Mouse (Mus musculus): ENCODE data around the gene Prelp.
"Not testable (repeated sequence)": the region's sequence is repeated elsewhere in the genome, so short reads cannot be mapped to it uniquely, and the experiment has no call there.

Prelp gene

DNA sequence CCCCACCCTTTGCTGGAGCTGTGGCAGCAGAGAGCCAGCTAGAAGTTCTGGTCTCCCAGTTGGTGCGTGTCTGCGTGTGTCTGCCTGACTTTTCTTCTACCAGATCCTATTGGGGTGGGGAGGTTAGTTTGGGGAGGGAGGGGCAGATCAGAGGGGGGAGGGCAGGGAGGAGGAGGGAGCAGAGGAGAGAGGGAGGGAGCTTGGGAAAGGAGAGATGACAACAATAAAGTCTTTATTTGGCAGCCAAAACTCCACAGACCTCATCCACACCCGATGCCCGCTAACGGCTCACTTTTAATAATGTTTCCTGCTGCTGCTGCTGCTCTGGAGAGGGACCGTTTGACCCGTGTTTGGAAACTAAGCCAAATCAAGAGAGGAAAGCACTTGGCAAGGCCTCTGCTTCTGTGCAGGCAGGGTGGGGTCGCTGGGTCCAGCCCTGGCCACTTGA, at the start of gene Prelp:
Gene Prelp (minus strand): TSS at position 111 of the 448 bp plus-strand sequence.
- no peak for DNase-seq

DNA sequence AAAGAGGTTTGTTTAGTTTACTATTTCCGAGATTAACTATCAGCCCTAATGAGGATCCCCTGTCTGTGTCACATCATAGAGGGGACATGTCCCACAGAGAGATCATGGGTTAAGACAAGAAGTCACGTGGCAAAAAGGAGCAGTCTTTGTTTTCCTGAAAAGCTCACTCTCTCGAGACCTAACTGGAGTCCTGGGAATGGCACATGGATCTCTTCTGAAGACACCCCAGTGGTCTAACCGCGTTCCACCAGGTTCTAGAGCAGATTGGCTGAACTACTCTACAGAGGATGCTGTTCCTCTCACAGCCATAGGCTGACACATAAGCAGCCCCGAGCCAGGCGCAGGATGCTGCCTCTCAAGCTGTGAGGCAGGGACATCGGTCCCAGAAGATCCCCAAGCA, 48.2 kb upstream of the Prelp start:
- no peak for DNase-seq

- no peak for DNase-seq
Measured at GRCm38 (mm10) chr1:133968788-133969325, 47.6 kb upstream of the Prelp start.

DNA sequence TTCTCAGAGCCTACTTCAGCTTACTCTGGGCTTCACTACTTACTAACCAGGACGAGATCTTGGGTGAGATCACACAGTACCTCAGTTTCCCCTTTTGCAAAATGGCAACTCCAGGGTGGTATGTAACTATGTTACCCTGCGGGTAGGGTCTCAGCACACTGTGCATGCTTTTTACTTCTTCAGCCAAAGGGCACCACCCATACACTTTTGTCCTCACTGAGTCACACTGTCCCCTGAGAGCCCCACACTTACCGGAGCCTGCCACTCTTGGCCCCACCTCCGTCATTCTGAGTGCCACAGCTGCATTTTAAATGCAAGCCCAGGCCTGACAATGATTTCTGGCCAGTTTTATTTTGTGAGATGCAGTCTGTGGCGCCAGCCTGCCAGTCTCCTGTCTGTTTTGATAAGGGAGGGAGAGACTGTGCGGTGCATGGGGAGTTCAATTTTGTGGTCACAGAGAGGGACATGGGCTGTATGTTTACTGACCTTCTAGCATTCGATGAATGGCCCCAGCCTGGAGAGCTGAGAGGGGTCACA, 46.3 kb upstream of the Prelp start:
- no peak for DNase-seq

DNA sequence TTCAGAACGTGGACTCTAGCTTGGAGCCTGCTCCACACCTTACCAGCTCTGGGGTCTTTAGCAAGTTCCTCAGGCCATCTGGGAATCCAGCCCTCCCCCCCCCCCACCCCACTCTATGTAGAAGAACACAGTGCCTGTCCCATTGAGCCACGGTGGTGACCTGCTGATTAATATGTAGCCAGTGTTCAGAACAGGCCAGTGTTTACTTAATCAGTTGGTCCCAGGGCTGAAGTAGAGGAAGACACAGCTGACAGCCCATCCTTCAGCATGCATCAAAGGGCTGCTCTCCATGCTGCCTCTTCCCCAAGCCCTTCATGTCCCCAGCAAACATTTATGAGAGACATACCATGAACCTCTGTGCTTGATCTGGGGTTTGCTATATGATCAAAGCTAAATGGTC, 44.8 kb upstream of the Prelp start:
- DNase-seq = no peak

DNA sequence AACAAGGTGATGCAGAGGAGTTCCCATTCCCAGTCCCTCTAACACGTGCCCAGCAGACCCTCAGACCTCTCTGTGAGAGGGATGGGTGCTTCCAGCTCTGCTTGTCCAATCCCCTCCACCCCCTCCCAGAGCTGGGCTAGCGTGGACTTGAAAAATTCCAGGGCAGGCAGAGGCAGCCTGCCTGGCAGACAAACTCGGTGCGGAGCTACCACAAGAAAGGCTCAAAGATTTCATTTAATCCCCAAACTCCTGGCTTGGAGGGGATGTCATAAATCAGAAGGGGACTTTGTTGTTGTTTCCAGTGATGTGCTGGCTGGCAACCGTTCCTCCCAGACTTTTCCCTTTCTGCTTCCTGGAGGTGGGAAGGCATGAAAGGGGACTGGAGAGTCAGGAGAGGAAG, 44.1 kb upstream of the Prelp start:
- DNase-seq = no peak

DNA sequence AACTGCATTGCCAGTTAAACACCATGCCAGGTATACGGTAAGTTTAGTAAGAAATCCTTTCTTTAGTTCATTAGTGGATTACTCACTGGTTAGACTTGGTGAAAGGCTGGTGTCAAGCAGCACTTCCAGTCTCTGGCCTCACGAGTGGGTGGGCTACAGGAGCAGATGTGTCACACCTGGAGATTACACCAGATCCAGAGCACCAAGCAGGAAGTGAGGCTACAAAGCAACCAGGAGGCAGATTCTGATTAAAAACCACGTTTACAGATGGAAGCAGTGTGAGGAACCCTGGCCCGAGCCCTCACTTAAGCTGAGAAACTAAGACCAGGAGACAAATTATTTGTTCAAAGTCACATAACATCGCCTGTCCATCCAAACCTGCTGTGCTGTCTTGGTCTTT, 43.5 kb upstream of the Prelp start:
- no peak for DNase-seq

DNA sequence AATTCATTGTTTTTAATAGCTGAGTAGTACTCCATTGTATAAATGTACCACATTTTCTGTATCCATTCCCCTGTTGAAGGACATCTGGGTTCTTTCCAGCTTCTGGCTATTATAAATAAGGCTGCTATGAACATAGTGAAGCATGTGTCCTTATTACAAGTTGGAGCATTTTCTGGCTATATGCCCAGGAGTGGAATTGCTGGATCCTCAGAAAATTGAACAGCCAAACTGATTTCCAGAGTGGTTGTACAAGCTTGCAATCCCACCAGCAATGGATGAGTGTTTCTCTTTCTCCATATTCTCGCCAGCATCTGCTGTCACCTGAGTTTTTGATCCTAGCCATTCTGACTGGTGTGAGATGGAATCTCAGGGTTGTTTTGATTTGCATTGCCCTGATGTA, 42.4 kb upstream of the Prelp start:
- not testable (repeated sequence) for DNase-seq

GRCm38 (mm10) chr1:133963128-133963527, 41.9 kb upstream of the Prelp start:
- not testable (repeated sequence) for DNase-seq

- DNase-seq = peak; percentile 82
Measured at GRCm38 (mm10) chr1:133961281-133962134, 40.3 kb upstream of the Prelp start.

DNA sequence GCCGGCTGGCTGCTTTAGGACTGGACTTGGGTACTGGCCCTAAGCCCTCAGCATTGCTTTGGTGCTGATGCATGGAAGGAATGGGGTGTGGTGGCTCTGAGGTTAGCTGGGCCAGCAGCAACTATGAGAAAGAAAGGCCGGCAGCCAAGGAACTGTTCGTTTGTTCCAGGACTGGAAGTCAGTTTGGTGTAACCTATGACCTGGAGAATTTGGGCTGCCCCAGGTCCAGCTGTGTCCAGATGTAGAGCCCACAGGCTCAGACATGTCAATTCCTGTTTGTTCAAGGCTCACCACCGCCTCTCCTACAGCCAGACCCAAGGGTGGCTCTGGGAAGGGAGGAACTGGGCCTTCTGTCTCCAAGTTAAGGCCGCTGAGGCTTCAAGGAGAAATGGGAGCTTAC, 38.3 kb upstream of the Prelp start:
- no peak for DNase-seq

GRCm38 (mm10) chr1:133954009-133954408, 32.8 kb upstream of the Prelp start:
- DNase-seq = no peak

- peak; percentile 83 for DNase-seq
Measured at GRCm38 (mm10) chr1:133953261-133953742, 32.1 kb upstream of the Prelp start.

DNA sequence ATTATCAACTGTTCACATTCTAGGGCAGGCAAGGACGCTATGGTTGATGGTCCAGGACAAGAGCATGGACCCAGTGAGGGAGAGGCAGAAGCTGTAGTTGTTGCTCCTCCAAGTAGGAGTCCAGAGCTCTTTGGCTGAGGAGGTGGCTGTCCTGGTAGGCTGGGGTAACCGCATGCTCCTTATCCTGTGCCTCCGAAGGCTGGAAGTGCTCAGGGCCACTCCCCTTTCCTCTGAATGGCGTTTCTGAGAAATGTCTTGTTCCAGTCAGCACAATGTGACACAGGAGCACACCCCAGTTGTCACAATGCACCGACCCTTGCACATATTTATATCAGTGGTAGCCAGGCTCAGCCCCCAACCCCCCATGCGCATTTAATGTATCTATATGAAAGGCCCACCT, 30.4 kb upstream of the Prelp start:
- no peak for DNase-seq

DNA sequence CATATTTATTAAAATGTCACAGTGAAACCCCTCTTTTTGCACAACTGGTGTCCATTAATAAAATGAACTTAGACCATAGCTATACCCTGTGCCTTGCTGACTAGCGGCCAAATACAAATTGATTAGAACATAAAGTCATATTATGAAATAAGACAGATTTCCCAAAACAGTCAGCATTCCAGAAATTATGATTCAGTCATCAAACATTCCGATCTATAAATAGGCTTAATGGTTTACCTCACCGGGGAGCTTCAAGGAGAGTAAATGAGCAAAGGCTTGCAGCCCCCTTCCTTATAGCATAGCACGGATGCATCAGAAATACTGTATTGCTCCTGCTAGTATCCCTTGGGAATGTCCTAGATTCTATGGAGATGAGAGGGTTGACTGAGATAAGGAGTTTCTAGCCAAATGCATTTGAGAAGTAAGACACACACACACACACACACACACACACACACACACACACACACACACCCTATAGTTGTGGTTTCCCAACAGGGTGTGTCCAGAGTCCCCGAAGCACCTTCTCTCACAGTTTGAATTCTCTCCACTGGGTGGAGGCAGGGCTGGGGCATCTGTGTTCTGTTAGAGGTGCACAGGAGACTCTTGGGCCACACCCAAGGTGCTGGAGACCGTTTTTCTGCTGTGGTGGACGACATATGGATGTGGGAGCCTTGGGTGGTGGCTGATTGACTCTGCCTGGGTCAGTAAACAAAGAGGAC, 29.0 kb upstream of the Prelp start:
- DNase-seq = no peak

DNA sequence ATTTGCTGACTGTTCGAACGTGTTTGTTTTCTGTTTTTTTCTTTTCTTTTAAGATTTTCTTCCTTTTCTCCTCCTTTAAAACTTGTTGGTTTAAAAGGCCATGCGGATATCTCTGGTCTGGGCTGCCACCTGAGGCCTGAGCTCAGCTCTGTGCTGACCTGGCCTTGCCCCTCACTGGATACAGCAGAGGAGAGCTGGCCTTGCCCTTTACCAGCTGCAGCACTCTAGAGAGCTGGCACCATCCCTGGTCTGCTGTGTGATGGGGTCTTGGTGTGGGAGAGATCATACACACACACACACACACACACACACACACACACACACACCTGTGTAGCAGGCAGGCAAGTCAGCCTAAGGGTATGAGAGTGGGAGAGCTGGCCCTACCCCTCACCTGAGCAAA, 23.9 kb upstream of the Prelp start:
- no peak for DNase-seq

DNA sequence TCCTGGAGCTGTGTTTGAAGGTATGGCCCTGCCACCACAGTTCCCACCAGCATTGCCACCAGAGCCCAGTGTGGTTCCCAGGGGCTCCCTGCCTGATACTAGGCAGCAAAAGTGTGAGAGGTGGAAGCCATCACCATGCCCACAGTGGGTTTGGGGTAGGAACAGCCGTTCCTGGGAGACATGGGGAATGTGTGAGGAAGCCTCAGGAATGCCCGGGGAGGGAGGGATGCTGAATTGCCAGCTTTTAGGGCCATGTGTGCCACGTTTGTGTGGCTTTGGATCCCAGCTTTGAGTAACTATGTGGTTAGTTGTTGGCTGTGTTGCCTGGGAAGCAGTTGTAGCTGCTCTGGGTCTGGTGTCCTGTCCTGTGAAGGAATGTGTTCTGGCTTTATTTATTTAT, 20.7 kb upstream of the Prelp start:
- no peak for DNase-seq

- no peak for DNase-seq
Measured at GRCm38 (mm10) chr1:133941158-133941860, 20.1 kb upstream of the Prelp start.

- no peak for DNase-seq
Measured at GRCm38 (mm10) chr1:133940481-133941092, 19.4 kb upstream of the Prelp start.

DNA sequence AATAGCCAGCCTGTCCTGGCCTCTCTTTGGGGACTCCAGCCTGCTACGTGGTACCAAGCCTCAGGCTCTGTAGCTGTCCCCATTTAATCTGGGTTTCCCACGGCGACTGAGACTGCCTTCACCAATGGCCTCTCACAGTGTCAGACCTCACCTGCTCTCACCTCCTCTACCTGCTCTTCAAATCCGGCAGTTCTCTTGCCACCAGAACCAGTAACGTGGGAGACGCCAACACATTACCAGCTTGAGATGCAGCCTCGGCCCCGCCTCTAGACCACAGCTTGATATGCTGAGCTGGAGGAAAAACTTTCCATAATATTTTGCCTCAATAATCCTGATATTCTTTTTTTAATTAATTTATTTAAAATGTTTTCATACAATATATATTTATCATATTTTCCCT, 18.5 kb upstream of the Prelp start:
- no peak for DNase-seq

DNA sequence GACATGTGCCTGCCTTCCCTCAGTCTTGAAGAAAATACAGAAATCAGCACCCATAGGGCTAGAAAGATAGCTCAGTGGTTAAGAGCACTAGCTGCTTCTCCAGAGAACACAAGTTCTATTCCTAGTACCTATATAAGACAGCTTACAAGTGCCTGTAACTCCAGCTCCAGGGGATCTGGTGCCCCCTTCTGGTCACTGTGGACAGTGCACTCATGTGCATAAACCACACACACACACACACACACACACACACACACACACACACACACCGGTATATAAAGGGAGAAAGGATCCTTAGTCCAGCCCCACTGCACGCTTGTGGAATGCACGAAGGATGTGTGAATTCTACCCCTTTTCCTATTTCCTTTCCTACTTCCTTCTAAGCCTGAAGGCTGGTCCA, 15.0 kb upstream of the Prelp start:
- no peak for DNase-seq

DNA sequence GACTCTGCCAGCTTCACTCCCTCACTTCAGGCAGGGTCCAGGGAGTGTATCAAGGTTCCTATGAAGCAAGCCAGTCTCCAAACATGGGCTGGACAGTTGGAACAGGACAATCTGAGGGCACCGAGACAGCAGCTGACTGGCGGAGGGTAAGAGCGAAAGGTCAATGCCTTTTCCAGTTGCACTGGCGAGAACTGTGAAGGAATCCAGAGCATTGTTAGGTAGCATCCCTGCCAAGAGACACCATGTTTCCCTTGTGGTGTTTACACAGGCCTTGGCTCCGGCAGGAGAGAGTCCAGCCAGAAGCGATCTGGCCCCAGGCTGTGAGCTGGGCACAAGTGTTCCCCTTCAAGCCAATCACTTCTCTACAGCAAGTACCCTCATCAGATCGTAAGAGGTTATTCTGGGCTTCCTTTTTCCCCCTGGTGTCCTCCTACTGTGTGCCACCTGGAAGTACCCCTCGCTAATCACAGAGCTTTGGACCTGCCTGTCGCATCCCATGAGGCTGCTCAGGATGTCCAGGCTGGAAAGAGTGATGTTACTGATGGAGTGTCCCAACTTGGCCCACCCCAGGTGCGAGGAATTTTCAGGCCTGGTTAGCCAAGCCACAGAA, 13.2 kb upstream of the Prelp start:
- DNase-seq = peak; percentile 65

Data from cerebellum, adult 9-11 months (tissue).